Mouse (Mus musculus): Measurements from ENCODE around the gene Rin3. TPM values are rescaled to one million over a fixed set of nuclear protein-coding genes. Genes with fewer than 3 reads are reported as not detected.

Rin3 gene
- total RNA-seq, 2 experiments from 2014 or later, result 19.2 to 21.6 TPM

DNA sequence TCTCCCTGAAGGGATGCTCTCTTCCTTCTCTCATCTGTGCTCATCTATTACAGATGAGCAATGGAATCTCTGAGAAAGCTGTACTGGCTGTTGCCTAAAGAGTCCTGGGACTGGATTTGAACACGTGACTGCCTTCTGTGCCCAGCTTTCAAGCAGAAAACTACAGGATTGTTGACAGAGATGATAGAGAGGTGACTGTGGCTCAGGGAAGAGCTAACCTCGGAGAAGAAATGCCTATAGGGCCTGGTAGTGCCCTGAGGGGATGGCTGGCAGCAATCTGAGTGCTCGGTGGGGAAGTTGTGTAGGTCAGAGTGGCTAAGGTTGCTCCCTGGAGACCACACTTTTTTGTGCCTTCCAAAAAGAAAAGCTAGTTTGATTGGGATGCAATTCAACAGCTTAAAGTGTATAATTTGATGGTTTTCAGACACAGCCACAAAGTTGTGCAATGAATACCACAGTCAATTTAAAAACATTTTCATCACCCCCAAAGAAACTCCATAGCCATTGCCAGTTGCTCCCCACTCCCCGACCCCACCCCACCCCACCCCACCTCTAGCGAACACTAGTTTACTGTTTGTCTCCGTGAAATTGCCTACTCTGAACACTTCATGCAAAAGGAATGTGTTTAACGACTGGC, 1.9 kb upstream of the Rin3 start:
- no peak for DNase-seq

DNA sequence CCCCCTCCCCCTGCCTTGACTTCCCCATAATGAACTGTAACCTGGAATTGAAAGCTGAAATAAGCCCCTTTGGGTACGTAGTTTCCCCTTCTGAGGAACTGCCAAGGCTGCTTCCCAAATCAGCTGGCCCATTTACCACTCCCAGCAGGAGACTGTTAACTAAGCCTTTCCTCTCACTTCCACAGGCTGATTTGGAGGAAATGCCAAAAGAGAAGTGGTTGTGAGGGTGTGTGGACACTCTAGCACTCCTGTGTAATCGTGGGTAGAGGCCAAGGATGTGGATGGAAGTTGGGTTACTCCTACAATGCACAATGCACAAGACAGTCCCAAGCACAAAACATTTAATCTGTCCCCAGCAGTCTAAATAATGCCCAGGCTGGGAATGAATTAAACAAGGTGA, 722 bp upstream of the Rin3 start:
- DNase-seq, result no peak

DNA sequence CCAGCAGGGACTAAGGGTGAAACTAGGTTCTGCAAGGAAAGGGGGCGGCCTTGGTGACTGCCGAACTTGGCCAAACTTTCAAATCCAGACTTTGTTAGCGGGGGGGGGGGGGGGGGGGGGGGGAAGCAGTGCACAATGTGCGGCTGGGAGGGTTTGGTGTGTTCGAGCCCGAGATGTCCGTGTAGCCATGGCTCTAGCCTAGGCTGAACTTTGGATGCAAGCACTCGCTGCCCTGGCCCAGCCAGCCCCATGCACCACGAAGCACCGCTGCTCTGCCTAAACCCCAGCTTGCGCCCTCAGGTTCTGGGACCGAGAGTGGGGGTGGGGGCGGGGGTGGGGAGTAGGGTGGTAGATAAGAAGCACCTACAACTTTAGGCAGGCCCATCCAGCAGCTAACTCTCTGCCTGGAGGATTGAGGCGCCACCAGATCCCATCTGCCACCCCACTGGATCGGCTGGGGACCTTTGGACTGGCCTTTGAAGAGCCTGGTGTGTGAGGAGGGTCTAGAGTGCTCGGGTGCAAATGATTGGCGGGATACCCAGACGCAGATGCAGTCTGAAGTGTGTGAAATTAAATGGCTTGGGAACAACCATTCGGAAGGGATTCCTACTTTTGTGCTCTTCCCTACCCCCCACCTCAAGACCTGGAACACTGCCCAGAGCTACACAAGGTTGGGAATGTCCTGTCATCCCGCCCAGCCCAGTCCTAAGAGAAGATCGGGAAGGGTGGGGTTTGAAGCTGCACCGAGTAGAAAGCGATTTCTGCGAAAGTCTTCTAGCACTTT, 827 bp downstream of the Rin3 start:
- peak; percentile 80 for DNase-seq

DNA sequence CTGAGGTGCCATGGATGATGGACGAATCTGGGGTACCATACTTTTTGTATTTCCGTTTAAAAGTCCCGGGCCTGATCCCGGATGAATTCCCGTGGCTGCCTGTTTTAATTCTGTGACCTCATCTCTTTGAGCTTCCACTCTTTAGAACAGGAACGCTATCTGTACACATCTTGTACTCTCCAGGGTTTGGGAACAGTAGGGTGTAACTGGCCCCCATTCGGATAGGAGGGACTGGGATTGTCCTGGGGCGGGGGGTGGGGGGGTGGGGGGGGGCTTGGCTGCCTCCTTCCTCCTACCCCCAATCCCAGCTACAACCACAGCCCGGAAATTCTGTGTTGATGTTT, 1.4 kb downstream of the Rin3 start:
- DNase-seq, result no peak

DNA sequence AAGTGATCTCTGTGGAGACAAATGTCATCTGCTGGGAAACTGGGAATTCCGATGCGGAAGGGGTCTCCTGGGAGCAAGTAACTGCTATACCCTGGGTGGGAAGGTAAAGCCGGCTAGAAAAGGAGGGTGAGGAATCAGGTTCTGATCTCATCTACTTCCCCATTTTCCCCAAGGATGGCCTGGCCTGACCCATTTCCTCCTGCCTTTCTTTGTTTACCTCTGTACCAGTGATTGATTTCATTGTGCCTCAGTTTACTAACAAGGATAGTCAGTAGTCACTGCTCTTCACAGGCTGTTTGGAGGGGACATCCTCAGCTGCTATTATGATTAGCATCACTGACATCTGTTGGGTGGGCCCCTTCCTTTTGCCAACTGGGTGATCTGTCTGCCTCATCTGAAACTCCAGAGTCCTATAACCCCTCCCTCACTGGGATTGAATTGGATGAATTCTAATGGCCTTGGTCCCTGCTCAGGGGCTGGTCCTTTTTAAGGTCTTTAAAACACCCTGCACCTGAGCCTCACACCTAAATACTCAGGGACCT, 1.8 kb downstream of the Rin3 start:
- DNase-seq, result no peak

DNA sequence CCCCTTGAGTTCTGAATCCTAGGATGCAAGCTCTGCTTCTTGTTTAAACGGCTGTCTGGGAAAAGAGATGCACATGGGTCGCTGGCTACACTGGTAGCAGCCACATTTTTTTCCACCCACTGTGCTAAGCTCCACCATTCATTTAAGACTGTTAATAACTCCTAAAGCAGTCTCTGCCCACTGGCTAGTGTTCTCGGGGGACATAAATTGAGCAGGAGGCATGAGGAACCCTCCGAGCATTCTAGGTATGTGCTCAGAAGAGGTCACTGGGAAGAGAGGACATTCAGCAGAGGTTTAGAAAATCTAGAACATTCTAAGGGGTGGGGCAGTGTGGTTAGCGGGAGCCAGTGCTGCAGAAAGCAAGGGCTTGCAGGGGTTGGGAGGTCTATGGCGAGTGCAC, 2.5 kb downstream of the Rin3 start:
- no peak for DNase-seq

DNA sequence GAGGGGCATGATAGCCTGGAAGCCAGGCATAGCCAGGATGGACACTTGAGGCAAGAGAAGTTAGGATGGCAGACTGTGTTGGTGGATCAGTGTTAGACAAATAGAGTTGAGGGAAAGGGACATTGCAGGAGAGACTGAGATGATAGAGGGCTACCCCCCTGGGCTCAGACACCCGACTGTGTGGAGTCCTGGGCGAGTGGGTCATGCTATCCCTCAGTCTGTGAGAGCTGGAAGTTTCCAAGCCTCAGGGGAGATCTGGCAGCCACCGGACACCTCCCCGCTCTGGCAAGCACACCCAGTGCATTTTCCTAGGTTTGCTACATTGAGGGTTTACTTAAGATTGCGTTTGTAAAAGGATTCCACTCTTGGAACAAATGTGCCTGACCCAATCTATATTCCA, 2.9 kb downstream of the Rin3 start:
- no peak for DNase-seq

DNA sequence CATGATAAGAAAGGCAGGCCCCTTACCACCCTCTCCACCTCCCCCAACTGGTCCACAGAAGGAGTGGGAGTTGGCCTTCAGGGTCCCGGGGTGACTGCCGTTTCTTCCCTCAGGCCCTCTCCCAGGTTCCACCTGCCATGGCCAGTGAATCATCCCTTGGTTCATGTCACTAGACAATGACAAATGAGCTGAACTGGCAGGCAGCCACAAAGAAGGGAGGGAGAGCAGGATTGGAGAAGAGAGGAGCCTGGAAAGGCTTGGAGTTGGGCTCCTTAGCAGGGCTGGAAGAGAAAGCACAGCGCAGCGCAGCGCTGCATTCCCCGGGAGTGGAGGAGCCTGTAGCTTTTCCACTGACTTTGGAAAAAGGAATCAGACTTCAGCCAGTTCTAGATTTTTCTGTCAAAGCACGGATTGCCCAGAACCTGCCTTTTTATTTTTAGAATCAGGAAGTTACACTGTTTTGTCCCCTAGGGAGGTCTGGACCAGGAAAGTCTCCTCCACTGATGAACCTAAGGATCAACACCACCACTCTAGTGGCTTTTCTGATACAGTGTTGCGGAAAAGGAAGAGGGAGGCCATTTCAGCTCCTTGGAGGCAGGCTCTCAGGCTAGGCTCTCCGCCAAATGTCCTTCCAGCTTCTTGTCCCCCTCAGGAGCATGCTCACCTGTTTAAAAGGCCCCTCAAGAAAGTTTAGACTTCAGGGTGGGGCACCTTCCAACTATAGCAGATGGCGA, 4.0 kb downstream of the Rin3 start:
- peak; percentile 92 for DNase-seq

DNA sequence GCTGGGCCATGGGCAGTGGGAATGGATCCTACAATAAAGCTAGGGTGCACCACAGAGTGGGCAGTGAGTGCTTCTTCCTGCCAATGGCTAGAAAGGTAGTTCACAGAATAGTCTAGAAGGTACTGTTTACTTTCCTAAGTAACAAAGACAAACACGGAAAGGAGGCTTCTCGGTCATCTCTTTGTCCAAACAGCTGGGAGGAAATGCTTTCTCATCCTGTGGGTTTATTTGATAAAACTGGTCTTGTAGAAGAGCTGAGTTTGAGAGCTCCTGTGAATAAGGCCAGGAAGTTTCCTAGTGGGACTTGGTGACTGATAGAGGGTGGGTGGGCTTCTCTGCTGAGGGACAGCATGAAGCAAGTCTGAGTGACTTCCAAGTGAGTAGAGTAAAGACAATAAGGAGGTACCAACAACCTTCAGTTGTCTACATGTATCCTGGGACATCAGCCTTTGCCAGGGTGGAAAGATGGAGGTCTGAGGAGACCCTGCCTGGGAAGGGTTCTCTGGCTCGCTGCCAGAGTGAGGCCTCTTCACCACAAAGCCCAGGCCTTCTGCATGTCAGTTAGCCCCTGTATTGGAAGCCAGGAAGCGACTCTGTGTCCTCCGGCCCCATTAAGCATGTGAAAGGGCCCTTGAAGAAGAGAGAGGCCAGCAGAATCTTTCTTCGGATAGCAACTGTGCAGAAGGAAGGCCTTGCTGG, 5.2 kb downstream of the Rin3 start:
- no peak for DNase-seq

DNA sequence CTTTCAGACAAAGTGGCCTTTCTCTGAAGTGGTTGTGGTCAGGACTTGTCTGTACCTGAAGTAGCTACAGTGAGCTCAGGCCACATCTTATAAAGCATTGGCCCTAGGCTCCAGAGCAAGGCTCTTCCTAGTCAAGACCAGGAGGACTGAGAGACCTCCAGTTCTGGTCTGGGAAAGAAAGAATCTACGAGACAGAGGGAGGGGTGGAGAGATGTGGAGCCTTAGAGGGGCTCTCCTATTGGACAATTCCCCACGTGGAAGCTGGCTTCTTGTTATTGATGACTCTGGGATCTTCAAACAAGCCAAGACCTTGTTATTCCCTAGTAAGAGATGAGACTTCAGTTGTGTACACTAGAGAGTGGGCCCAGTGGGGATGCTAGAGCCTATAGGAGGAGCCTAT, 6.0 kb downstream of the Rin3 start:
- DNase-seq, result no peak

DNA sequence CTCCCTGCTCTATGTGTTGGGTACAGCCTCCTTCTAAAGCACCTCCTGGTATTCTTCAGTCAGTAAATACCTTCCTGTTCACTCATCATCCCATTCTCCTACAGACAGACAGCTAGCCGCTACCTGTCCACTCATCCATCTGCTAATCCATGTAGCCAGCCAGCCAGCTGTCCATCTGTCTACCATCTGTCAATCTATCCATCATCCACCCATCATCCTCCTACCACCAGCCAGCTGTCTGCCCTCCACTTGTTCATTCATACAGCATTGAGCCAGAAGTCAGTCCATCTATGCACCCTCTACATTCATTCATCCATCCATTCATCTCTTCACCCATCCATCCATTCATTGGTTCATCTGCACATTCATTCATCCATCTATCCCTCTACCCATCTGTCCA, 6.7 kb downstream of the Rin3 start:
- DNase-seq, result no peak

DNA sequence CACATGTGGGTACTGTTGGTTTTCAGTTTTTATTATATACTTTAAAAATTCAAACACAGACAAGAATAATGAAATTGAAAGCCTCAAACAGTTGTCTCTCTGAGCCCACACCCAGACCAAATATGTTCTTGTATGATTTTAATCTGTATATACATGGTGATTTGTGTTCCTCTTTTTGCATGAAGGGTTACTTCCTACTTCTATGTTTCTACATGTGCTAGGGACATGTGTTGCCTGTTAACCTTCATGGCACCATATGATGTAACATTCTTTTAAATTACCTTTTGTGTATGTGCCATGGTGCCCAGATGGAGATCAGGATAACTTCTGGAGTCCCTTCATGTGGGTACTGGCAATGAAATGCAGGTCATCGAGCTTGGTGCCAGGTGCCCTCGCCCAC, 7.8 kb downstream of the Rin3 start:
- no peak for DNase-seq

DNA sequence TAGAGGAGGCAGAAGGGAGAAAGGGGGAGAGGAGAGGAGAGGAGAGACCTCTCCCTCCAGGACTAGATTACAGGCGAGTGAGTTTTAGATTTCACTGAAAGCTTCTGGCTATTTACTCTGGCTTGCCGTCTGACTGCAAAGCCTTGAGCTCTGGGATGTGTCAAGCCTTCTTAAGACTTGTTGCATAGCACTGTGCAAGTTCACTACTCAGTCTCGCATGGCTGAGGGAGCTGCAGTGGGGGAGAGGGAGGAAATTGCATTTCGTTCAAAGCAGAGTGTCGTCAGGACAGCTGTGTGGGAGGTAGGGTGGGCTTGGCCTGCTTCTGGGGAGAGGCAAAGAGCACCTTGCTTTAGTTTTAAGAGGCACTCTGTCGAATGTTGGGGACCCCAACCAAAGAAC, 8.8 kb downstream of the Rin3 start:
- no peak for DNase-seq

DNA sequence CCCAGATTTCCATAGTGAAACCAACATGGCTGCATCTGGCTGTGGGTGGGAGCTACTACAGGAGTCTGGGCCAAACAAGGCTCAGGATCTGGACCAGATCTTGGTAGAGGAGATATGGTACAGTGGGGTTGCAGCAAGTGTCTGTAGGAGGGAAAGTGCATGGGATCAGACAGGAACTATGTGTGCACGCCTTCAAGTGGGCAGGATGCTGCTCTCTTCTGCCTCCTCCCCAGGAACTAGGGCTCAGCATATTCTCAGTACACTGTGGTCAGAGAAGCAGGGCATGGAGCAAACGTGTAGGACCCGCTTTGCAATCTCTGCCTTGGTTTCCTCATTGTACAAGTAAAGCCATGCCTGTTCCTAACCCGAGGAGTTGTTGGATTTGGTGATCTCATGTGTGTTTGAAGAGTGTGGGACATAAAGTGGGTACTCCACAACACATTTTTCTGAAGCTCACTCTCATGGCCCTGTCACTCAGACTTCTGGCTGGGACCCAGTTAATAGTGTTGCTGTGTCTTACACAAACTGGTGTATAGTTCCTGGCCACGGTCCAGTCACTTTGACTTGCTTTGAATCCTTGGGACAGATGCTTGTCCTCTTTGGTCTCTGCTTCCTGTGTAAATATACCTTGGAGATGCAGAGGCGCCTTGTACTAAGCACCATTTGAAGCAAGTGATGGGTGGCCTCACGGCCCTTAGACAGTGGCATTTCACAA, 9.8 kb downstream of the Rin3 start:
- no peak for DNase-seq

DNA sequence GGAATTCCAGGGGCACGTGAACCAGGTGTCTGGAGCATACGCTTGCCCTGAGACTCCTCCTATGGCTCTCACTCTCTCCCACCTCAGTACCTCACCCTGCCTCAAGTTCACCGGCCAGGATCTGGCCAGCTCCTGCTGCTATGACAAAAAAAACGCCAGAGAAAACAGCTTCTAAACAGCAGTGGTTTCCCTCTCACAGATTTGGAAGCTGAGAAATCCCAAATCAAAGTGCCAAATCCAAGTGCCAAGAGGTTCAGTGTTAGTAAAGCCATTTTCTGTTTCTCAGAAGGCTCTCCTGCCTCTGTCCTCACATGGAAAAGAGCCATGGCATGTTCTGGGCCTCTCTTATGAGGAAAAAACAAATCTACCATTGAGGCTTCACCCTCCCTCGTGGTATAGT, 11.8 kb downstream of the Rin3 start:
- DNase-seq, result no peak

DNA sequence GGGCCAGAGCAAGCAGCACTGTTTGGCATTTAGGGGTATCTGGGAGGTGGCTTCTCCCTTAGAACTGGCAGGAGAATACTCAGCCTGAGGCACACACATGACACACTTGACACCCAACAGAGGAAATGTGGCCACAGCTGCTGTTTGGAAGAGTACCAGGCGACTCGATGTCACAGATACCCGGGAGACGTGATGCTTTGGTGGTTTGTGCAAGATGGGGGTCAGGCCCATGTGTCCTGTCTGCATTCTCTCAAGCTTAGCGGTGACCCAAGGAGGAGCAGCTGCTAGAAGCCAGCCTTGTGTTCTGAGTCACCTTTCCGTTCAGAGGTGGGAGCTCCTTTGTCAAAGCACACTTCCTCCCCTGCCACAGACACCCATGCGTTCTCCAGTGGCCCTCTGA, 12.4 kb downstream of the Rin3 start:
- no peak for DNase-seq

DNA sequence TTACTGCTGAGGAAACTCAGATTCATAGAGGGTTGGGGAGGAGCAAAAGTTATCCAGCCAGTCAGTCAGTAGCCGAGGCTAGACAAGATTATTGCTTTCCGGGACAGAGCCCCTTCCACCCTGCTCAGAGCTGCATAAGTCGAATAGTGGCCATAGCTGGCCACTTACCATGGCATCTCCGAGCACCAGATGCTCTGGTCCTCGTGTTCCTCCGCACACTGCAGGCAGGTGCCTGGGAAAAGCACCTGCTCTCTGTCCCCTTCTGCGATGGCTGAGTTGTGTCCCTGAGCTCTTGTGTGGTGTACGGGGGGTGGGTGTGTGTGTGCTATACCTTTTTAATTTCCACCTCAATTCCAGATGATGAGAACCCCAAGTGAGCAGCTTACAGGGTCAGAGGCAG, 12.8 kb downstream of the Rin3 start:
- DNase-seq, result no peak

DNA sequence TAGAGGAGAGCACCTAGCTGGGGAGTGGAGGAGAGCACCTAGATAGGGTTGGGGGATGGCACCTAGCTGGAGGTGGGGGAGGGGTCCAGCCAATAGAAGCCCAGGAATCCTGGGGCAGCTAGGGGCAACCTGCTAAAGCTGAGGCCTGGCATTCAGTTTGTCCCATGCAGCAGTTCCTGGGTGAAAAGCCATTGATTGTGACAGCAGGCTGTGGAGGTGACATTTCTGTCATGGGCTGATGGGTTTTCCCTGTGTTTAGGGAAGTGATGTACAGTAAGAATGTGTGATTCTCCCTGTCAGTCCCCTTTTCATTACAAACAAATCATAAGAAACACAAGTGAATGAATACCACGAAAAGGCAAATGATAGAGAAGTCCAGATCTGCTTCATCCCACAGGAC, 13.5 kb downstream of the Rin3 start:
- no peak for DNase-seq

DNA sequence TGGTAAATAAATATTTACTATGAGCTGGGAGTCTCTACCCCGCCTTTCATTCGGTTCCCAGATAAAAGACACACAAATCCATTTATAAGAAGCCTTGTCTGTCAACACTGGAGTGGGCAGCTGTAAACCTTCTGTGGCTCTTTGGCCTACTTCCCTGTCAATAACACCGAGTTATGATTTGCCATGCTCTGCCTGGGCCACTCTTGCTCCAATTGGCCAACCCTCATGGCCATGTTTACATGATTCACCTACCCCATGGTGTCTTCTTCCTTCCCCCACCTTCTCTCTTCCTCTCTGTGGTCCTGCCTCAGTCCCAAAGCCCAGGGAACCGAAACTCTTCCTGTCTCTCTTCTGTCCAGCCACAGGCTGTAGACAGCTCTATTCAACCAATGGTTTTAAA, 14.1 kb downstream of the Rin3 start:
- no peak for DNase-seq

DNA sequence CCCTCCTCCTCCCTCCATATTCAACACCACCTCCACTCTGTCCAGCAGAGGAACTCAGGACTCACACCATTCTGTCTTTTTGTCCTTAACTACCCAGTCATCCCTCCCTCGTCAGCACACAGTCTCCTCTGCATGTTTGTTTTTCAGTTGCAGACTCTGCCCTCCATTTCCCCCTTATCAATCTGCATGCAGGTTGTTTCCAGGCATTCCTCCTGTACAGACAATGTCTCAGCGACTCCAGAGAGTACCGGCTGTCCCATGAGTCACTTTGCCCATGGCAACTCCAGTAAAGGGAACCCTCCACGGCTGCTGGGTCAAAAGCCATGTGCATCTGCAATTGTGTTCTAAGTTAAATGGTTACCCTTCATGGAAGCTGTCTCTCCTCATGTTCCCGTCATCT, 16.4 kb downstream of the Rin3 start:
- DNase-seq, result no peak

DNA sequence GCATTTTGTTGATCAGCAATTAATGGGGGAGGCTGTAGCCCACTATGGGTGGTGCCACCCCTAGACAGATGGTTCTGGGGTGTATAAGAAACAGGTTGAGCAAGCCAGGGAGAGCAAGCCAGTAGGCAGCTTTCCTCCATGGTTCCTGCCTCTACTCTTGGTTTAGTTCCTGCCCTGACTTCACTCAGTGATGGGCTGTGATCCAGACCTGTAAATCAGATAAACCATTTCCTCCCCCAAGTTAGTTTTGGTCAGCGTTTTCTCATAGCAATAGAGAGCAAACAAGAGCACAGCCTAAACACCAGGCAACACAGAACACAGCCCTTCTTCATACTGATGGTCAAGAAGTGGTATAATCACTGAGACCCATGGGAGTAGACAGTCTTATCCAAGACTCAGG, 18.7 kb downstream of the Rin3 start:
- DNase-seq, result no peak

DNA sequence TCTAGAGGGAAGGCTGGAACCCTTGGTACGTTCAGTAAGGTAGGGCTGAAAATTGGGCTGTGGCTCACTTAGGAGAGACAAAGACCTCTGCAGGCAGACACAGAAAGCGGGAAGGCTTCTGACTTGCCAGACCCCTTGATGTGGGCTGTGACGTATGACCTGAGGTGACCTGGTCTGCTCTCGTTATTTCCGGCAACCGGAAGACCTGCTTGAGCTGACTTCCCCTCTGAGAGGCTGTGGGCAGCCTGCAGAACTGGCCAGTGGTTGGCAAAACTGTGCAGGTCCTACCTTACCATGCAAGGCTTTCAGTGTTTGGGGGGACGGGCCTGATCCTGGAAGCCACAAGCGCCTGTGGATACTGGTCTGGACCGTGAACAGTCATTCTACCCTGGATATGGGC, 19.5 kb downstream of the Rin3 start:
- DNase-seq, result no peak

Data from adrenal gland, postnatal 10 days (tissue).